Mouse (Mus musculus) neural tube, embryonic 10.5 days (tissue): ENCODE data around the gene Wwc1.

ENCODE experiments used
- DNase-seq: peaks from one replicate; pipeline ENCODE4 v3.0.0-alpha.2; 2017; ENCODE audit warnings: low spot score; ENCODE audit errors: extremely low spot score

The Wwc1 gene

GRCm38 (mm10) chr11:35980411-35980917, at the start of gene Wwc1:
Gene Wwc1 (minus strand): TSS chr11:35980527.
- peak; percentile 83 for DNase-seq

GRCm38 (mm10) chr11:36020009-36020408, 39.7 kb upstream of the Wwc1 start:
- DNase-seq = no peak

DNA sequence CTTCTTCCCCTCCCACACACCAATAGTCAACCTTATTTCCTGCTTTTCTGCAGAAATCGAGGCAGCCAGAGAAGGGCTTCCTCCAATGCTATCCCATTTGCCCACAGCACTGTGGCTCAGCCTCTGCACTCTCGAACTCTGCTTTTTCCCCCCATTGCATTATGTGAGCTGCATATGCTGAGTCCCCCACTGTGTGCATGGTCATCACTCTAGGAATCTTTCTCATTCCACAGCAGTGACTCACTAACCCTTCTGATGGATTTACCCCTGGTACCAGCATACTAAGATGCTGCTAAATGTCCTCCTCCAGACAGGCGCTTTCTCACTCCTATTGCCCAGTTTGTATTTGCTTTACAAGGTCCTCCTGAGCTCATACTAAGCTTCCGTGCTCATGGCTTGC, 32.9 kb upstream of the Wwc1 start:
- no peak for DNase-seq

GRCm38 (mm10) chr11:36009281-36010208, 29.2 kb upstream of the Wwc1 start:
- DNase-seq = no peak

GRCm38 (mm10) chr11:36002900-36003299, 22.6 kb upstream of the Wwc1 start:
- DNase-seq = no peak

- peak; percentile 96 for DNase-seq
Observed at GRCm38 (mm10) chr11:36001282-36001970, 21.1 kb upstream of the Wwc1 start.

DNA sequence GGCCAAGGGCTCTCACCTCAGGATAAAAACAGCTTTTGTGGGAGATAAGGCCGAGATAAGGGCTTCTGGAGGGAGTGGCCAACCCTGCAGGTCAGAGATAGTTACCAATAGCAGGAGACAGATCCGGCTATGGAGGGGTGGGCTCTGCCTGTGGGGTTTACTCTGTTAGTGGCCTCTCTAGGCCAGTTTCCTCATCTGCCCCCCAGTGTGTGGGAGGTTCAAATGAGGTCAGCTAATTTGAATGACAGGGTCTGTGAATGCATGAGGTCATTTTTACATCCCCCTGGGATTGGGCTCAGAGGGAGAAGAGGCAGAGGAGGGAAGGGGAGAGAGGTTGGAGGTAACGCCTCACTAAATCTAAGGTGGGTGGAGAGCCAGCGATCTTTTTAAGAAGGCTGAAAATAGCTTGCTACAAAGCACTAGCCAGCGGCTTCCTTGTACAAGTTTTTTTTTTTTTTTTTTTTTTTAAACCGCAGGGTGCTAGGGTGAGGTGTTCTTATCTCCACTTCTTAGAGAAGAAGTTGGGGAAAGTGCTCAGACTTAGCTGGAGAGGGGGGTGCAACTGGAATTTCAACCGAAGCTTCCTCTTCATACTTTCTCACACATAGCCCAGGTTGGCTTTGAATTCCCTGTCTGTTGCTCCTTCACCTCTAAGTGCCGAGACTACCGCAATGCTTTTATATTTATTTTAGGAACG, 20.4 kb upstream of the Wwc1 start:
- no peak for DNase-seq

DNA sequence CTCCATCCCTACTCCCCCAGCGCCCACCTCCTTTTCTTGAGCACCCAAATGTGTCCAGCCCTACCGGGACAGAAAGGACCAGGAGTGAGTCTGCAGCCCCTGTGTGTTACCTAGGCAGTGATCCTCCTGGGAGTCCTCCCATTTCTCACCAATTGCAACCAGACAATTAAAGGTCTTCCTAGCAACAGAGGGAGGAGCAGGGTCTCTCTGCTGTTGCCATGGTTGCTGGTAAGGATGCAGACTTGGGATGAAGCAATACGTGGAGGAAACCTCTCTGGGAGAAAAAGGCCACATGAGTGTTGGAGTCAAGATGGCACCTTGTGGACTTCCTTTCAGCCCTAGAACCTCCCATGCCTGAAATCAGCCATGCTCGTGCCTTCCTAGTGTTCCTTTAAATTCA, 19.7 kb upstream of the Wwc1 start:
- no peak for DNase-seq

- no peak for DNase-seq
Observed at GRCm38 (mm10) chr11:35998048-35998447, 17.7 kb upstream of the Wwc1 start.

GRCm38 (mm10) chr11:35995310-35995709, 15.0 kb upstream of the Wwc1 start:
- DNase-seq = no peak

- no peak for DNase-seq
Observed at GRCm38 (mm10) chr11:35991846-35992245, 11.5 kb upstream of the Wwc1 start.

DNA sequence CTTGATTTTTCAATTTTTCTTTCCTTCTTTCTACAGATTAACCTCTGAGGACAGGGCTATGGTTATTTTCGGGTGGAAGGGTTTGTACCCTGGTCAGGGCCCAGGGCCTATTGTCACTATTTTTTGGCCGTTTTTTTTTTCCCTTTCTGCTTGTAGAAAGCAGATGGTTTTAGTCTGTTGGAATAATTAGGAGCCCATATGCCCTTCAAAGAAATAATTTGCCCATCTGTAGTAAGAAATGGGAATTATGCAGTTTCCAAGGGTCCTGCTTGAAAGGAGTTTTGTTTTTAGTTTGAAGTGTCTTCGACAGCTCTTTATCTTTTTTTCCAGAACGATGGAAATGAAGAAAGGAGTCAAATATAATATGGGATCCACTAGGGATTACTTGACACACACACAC, 9.6 kb upstream of the Wwc1 start:
- no peak for DNase-seq

DNA sequence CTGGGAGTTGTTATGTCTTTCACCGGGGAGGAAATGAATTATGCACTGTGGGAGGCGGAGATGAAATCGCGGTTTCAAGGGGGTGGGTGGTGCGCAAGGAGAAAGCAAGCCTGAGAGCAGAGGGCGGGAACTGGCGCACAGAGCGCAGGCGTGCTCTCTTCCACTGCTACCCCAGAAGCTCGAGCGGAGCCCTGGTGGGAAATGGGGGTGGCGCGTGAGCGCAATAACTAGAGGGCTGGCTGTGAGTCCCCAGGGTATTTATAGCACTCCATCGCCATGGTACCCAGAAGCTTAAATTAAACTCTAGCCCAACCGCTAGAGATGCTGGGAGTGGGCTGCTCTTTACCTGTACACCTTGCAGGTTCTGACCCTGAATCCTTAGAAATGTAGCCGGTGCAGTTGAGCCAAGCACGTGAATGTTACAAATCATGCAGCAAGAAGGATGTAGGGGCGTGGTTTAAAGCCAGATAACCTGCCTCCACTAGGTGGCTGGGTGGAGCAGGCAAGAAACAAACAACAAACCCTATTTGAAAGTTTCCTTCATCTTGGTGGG, 5.6 kb upstream of the Wwc1 start:
- peak; percentile 47 for DNase-seq

DNA sequence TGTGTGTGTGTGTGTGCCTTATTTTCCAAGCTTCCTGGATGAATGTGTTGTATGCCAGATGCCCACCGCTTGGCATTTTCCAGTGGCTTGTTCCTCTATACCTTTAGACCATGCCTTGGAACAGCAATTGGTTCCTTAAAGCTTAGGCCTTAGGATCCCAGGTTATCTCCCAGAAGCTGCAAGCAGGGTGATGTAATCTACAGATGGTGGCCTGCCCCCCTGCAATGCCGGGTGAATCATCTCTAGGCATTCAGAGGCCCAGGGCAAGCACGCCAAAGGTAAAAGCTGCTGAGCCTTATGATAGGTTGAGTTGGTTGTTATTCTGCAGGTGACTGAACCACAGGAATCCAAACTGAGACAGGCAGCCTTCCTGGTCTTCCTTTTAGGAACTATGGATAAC, 2.4 kb upstream of the Wwc1 start:
- no peak for DNase-seq

DNA sequence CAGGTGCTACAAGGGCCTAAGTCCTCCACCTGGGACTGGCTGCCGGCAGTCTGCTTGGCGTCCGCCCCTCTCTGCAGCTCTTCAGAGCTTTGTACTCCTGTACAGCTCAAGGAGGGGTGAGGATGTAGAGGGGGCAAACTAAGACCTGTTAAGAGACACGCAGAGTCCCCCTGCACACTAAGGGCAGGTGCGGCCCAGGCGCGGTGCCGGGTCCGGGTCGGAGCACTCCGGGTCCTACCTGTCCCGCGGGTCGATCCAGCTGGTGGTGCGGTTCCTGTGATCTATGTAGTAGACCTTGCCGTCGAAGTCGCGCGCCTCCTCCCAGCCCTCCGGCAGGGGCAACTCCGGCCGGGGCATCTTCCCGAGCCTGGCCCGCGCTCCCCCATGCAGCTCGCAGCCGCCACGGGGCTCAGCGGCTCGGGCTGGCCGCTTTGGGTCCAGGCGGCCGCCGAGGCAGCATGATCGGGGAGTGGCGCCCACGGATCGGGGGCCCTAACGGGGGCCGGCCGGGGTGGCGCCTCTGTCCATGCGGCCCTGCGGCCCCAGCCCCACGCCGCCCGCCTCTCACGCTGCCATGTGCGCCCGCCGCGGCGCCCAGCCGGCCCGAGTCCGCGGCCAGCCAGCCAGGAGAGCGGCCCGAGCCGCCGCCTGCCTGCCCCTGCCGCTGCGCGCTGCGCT, 455 bp downstream of the Wwc1 start:
- peak; percentile 67 for DNase-seq

DNA sequence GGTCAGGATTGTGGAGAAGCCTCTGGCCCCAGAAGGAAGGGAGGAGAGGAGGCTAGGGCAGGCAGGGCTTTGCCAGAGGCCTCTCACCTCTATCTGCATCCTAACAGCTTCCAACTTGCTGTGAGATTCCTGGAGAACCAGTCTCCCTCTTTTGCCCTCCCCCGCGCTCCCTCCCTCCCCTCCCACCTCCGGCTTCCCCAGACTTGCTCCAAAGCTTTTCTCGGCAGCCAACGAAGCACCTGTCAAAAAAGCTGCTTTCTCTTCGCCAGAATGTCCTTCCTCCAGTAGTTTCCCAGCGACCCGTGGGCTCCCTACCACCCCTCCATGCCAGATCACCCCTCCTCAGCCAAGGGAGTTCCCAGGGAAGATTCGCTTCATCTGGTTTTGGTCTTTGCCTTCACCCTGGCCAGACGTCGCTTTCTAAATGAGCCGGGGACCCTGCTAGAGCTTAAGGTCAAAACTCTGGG, 1.0 kb downstream of the Wwc1 start:
- DNase-seq = no peak

DNA sequence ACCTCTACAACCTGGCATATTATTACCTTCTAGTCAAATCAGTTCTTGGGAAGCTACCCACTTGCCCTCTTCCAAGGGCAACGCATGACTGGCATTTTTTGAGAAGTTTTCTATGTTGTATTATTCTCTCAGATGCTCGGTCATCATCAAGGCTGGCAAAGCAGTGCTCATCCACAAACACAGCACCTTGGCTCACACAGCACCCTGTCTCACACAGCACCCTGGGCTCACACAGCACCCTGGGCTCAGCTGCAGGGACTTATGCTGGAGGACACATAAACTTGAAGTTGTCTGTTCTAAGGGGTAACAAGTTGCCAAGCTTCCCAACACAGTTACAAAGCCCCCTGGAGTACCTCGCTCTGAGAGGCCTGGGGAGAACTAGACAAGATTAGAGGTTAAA, 2.5 kb downstream of the Wwc1 start:
- no peak for DNase-seq

GRCm38 (mm10) chr11:35977096-35977495, 3.2 kb downstream of the Wwc1 start:
- no peak for DNase-seq

- no peak for DNase-seq
Observed at GRCm38 (mm10) chr11:35976482-35976881, 3.8 kb downstream of the Wwc1 start.

DNA sequence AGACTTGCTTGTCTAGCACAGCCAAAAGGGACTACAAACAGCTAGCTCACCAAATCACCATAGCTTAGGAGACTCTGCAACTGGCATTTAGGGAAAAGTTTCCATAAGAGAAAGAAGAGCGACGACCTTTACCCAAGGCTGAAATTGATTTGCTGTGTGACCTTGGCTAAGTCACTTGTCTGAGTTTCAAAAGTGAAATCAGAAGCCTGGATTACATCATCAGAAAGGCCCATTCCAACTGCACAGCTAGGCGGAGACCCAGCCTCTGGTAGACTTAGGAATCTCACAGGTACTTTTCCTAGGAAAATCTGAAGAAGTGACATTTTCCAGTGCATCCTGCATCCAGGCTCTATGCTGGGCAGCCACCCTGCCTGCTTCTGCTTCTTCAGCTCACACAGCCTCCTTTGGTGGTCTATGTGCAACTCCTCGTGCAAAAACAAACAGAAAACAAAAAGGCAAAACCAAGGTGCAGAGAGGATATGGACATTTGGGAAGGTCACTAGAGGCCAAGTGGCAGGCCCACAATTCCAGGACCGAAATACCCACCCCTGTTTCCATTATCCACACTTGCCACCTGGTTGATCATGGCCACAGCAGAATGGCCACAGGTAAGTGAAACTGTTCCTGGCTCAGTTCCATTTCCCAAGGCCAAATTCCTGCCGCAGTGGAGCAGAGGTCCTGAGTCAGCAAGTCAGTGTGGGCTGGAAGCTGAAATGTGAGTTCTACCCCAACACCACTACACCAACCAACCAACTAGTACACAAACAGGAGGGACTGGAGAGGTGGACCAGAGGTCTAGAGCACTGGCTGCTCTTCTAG, 5.5 kb downstream of the Wwc1 start:
- no peak for DNase-seq
